ENCODE assay signal across 21 mouse cellular contexts in genomic region chr15:99812097-99812496, GRCm38 (mm10). TPM values are rescaled to one million over a fixed set of nuclear protein-coding genes. Genes with fewer than 3 reads are reported as not detected.
DNase-seq lines count a peak whose midpoint lies in the region; ATAC-seq and TF ChIP-seq lines count a peak whose summit lies in the region.
"Had no signal": no experiment of that assay in that cellular context is flagged by ENCODE, and none has a peak within 500 bp of the region (broad histone marks: within the 10 kb centered on the region; RNA-seq: fewer than 3 reads in every experiment).

No protein-coding gene starts in this region.

- DNase-seq in gastrocnemius, adult 2 months = no peak
- no peak for DNase-seq in gastrocnemius, postnatal 10 days
- no peak for DNase-seq in spleen, postnatal 14 days (ENCODE audit: low spot score in 2 of 2)
- DNase-seq in frontal cortex, postnatal 10 days (ENCODE audit: low spot score in 2 of 2) = no peak
- DNase-seq: B cell, adult 2 months; cerebellum, postnatal 36 days; kidney, adult 11 months; kidney, postnatal 14 days; lung, embryonic 14.5 days; right cerebral cortex, postnatal 25 days; thymus, postnatal 4 days had no signal

- H3K9me3 ChIP-seq in embryonic facial prominence, embryonic 15.5 days (replicated peaks) = no peaks in the 10 kb centered on the region
- H3K9me3 ChIP-seq in stomach, embryonic 14.5 days (ENCODE audit: control insufficient read depth, low read depth, low read length) = no peaks in the 10 kb centered on the region
- H3K9me3 ChIP-seq: G1E; hindbrain, embryonic 12.5 days; neural tube, embryonic 13.5 days had no signal

- 52% methylated on average over 7 of the region's 7 CpGs for WGBS in embryonic facial prominence, embryonic 15.5 days
- 48% methylated on average over 7 of the region's 7 CpGs for WGBS in stomach, embryonic 14.5 days

- no peak overlapping the region for H3K9ac ChIP-seq in embryonic facial prominence, embryonic 15.5 days
- no peak overlapping the region for H3K9ac ChIP-seq in stomach, embryonic 14.5 days (replicated peaks; ENCODE audit: low read depth, low read length)
- H3K9ac ChIP-seq: hindbrain, embryonic 12.5 days; lung, embryonic 14.5 days; neural tube, embryonic 13.5 days had no signal

- intact Hi-C loops in gastrocnemius, adult 2 months (cut with DNase I) = no loop called here

- ATAC-seq in CD4-positive, CD25-positive, alpha-beta regulatory T cell, adult 4 months = peak; percentile 32
- no peak for ATAC-seq in embryonic facial prominence, embryonic 15.5 days (ENCODE audit: insufficient number of reproducible peaks, low FRiP score, low TSS enrichment, low read depth)
- ATAC-seq in stomach, embryonic 14.5 days (ENCODE audit: insufficient number of reproducible peaks, insufficient read depth, low FRiP score, low read depth) = no peak
- ATAC-seq: forebrain, embryonic 16.5 days had no signal

- peaks cover 45% of the 10 kb centered on the region for H3K4me1 ChIP-seq in embryonic facial prominence, embryonic 15.5 days
- H3K4me1 ChIP-seq in stomach, embryonic 14.5 days (ENCODE audit: control insufficient read depth, insufficient read depth, low read length) = 0 out of 2 replicates have a peak, but pooled peaks cover 2% of the 10 kb centered on the region

- H3K27ac ChIP-seq in gastrocnemius, adult 2 months = peak overlapping the region; percentile 12; the same call in 1 of the 2 replicates
- H3K27ac ChIP-seq in embryonic facial prominence, embryonic 15.5 days (replicated peaks) = peak overlapping the region; percentile 34; the same call in 1 of the 2 replicates
- peak overlapping the region; percentile 45 for H3K27ac ChIP-seq in stomach, embryonic 14.5 days (ENCODE audit: low read length)
- H3K27ac ChIP-seq: hindbrain, embryonic 12.5 days; macrophage; neural tube, embryonic 13.5 days had no signal

- no peaks in the 10 kb centered on the region for H3K27me3 ChIP-seq in embryonic facial prominence, embryonic 15.5 days
- no peaks in the 10 kb centered on the region for H3K27me3 ChIP-seq in stomach, embryonic 14.5 days (ENCODE audit: control insufficient read depth, insufficient read depth, low read length)
- H3K27me3 ChIP-seq: hindbrain, embryonic 12.5 days; neural tube, embryonic 13.5 days had no signal

- no peak overlapping the region for H3K4me2 ChIP-seq in embryonic facial prominence, embryonic 15.5 days (replicated peaks)
- no peak overlapping the region for H3K4me2 ChIP-seq in stomach, embryonic 14.5 days (replicated peaks; ENCODE audit: low read depth, low read length)
- H3K4me2 ChIP-seq: hindbrain, embryonic 12.5 days; liver, embryonic 11.5 days; lung, embryonic 14.5 days; midbrain, embryonic 11.5 days; neural tube, embryonic 13.5 days had no signal

- peaks cover 32% of the 10 kb centered on the region for H3K36me3 ChIP-seq in embryonic facial prominence, embryonic 15.5 days
- peaks cover 26% of the 10 kb centered on the region; the same call in 1 of the 2 replicates for H3K36me3 ChIP-seq in stomach, embryonic 14.5 days (ENCODE audit: control insufficient read depth, insufficient read depth, low read length)
- H3K36me3 ChIP-seq: G1E; hindbrain, embryonic 12.5 days had no signal

- no peak overlapping the region for H3K4me3 ChIP-seq in gastrocnemius, adult 2 months
- H3K4me3 ChIP-seq in embryonic facial prominence, embryonic 15.5 days (replicated peaks) = no peak overlapping the region
- H3K4me3 ChIP-seq in stomach, embryonic 14.5 days (ENCODE audit: low read depth, low read length) = no peak overlapping the region
- H3K4me3 ChIP-seq: hindbrain, embryonic 12.5 days; neural tube, embryonic 13.5 days had no signal

- TF ChIP-seq CTCF in gastrocnemius, adult 2 months (IDR thresholded peaks at IDR 0.05) = no peak

RNA-seq across cellular contexts. Expression of gene Cers5, which starts 39.4 kb away (rescaled TPM):
- 1 to 10 TPM; 4.6 to 5.4 TPM for total RNA-seq in gastrocnemius, adult 2 months (2021)
- 10 to 100 TPM; 16.0 to 17.5 TPM for total RNA-seq in gastrocnemius, postnatal 10 days (2021)
- polyA plus RNA-seq in CD4-positive, CD25-positive, alpha-beta regulatory T cell, adult 4 months (2017; shearing (Covaris generic)) = 10 to 100 TPM; 54.4 to 64.6 TPM
- polyA plus RNA-seq in embryonic facial prominence, embryonic 15.5 days (2015; fragmentation: Nextera tagmentation; extraction: Ambion mirVana) = 73.7 and 78.3 TPM in 2 replicates
- 77.0 and 78.7 TPM in 2 replicates for polyA plus RNA-seq in stomach, embryonic 14.5 days (2014; fragmentation: Nextera tagmentation; extraction: Ambion mirVana)
